ENCODE assay signal across 17 mouse cellular contexts in genomic region chr11:86596976-86597375, GRCm38 (mm10). TPM values are rescaled to one million over a fixed set of nuclear protein-coding genes. Genes with fewer than 3 reads are reported as not detected.
DNase-seq lines count a peak whose midpoint lies in the region; ATAC-seq and TF ChIP-seq lines count a peak whose summit lies in the region.
"Had no signal": no experiment of that assay in that cellular context is flagged by ENCODE, and none has a peak within 500 bp of the region (broad histone marks: within the 10 kb centered on the region; RNA-seq: fewer than 3 reads in every experiment).

No protein-coding gene starts in this region.

- no peak for TF ChIP-seq EP300 in liver, postnatal 0 days (IDR thresholded peaks at IDR 0.05; ENCODE audit: low read depth)

- H3K9ac ChIP-seq in liver, postnatal 0 days (replicated peaks), result no peak overlapping the region
- H3K9ac ChIP-seq in liver, embryonic 12.5 days, result no peak overlapping the region
- H3K9ac ChIP-seq: embryonic facial prominence, embryonic 13.5 days; forebrain, embryonic 13.5 days; forebrain, postnatal 0 days; heart, embryonic 13.5 days; hindbrain, embryonic 15.5 days had no signal

- TF ChIP-seq POLR2A in kidney, adult 2 months (IDR thresholded peaks at IDR 0.05; ENCODE audit: low read depth, low read length), result no peak
- TF ChIP-seq POLR2A in embryonic fibroblast, embryonic 13.5 days (IDR thresholded peaks at IDR 0.05; ENCODE audit: low read depth, low read length), result no peak
- no peak for TF ChIP-seq POLR2A in small intestine, adult 2 months (IDR thresholded peaks at IDR 0.05; ENCODE audit: low read depth, low read length)

- DNase-seq in kidney, adult 2 months, result no peak
- no peak for DNase-seq in kidney, adult 18-20 months
- no peak for DNase-seq in liver, postnatal 0 days
- DNase-seq in cerebellum, postnatal 36 days, result no peak
- DNase-seq: adrenal gland, postnatal 10 days; cerebellum, adult 11 months; cerebellum, adult 8-10 months; forebrain, postnatal 0 days; heart, postnatal 36 days had no signal

- 0 out of 2 replicates have a peak overlapping the region, but pooled peaks have one; percentile 30 for H3K27ac ChIP-seq in kidney, adult 2 months (ENCODE audit: insufficient read depth, low read depth, low read length)
- peak overlapping the region; percentile 81 for H3K27ac ChIP-seq in liver, postnatal 0 days (ENCODE audit: low read depth)
- no peak overlapping the region for H3K27ac ChIP-seq in liver, embryonic 12.5 days
- H3K27ac ChIP-seq in embryonic fibroblast, embryonic 13.5 days (ENCODE audit: insufficient read depth, low read length), result peak overlapping the region; percentile 70
- H3K27ac ChIP-seq in small intestine, adult 2 months (ENCODE audit: insufficient read depth, low read depth, low read length), result peak overlapping the region; percentile 58
- H3K27ac ChIP-seq: forebrain, embryonic 13.5 days; heart, embryonic 13.5 days; hindbrain, embryonic 15.5 days had no signal

- no peaks in the 10 kb centered on the region for H3K9me3 ChIP-seq in liver, postnatal 0 days (ENCODE audit: low read length)
- no peaks in the 10 kb centered on the region for H3K9me3 ChIP-seq in liver, embryonic 12.5 days (replicated peaks)
- H3K9me3 ChIP-seq: embryonic facial prominence, embryonic 13.5 days; forebrain, embryonic 13.5 days; G1E; heart, embryonic 13.5 days; hindbrain, embryonic 15.5 days had no signal

- no peak for TF ChIP-seq CTCF in kidney, adult 2 months (conservative IDR thresholded peaks at IDR 0.05; ENCODE audit: insufficient read depth, insufficient read length, low read depth, low read length)
- no peak for TF ChIP-seq CTCF in liver, postnatal 0 days (IDR thresholded peaks at IDR 0.05; ENCODE audit: low read depth)
- no peak for TF ChIP-seq CTCF in embryonic fibroblast, embryonic 13.5 days (IDR thresholded peaks at IDR 0.05; ENCODE audit: borderline replicate concordance, insufficient read depth, low read length)
- TF ChIP-seq CTCF in small intestine, adult 2 months (IDR thresholded peaks at IDR 0.05; ENCODE audit: extremely low read depth, insufficient read length, insufficient replicate concordance, low read depth, low read length), result no peak

- WGBS in kidney, adult 2 months, result 72% methylated on average over 3 of the region's 3 CpGs
- WGBS in liver, postnatal 0 days (ENCODE audit: insufficient replicate concordance), result 95% methylated on average over 3 of the region's 3 CpGs
- WGBS in liver, embryonic 12.5 days (ENCODE audit: insufficient replicate concordance), result 86% methylated on average over 3 of the region's 3 CpGs
- WGBS in small intestine, adult 2 months, result 82% methylated on average over 3 of the region's 3 CpGs

- H3K4me3 ChIP-seq in kidney, adult 2 months (ENCODE audit: insufficient read depth, low read depth, low read length), result no peak overlapping the region
- H3K4me3 ChIP-seq in liver, postnatal 0 days (ENCODE audit: low read depth, low read length), result no peak overlapping the region
- H3K4me3 ChIP-seq in liver, embryonic 12.5 days, result no peak overlapping the region
- no peak overlapping the region for H3K4me3 ChIP-seq in embryonic fibroblast, embryonic 13.5 days (ENCODE audit: insufficient read depth, low read length)
- H3K4me3 ChIP-seq in small intestine, adult 2 months (ENCODE audit: low read depth, low read length), result no peak overlapping the region
- H3K4me3 ChIP-seq: embryonic facial prominence, embryonic 13.5 days; forebrain, embryonic 13.5 days; heart, embryonic 13.5 days; hindbrain, embryonic 15.5 days had no signal

- H3K4me2 ChIP-seq in liver, postnatal 0 days (ENCODE audit: low read depth, low read length), result no peak overlapping the region
- no peak overlapping the region for H3K4me2 ChIP-seq in liver, embryonic 12.5 days
- H3K4me2 ChIP-seq: embryonic facial prominence, embryonic 13.5 days; forebrain, embryonic 13.5 days; heart, embryonic 13.5 days; hindbrain, embryonic 15.5 days had no signal

- no peak for ATAC-seq in liver, postnatal 0 days
- no peak for ATAC-seq in liver, embryonic 12.5 days
- ATAC-seq: forebrain, embryonic 13.5 days; forebrain, postnatal 0 days had no signal

- no peaks in the 10 kb centered on the region; the same call in 1 of the 2 replicates for H3K36me3 ChIP-seq in kidney, adult 2 months (ENCODE audit: control insufficient read depth, insufficient read depth, low read length)
- peaks cover 10% of the 10 kb centered on the region for H3K36me3 ChIP-seq in liver, postnatal 0 days (replicated peaks; ENCODE audit: insufficient read depth, low read length)
- peaks cover 40% of the 10 kb centered on the region for H3K36me3 ChIP-seq in liver, embryonic 12.5 days
- peaks cover 8% of the 10 kb centered on the region for H3K36me3 ChIP-seq in small intestine, adult 2 months (ENCODE audit: control insufficient read depth, insufficient read depth, low read length)
- H3K36me3 ChIP-seq: hindbrain, embryonic 15.5 days had no signal

- peaks cover 21% of the 10 kb centered on the region; the same call in 1 of the 2 replicates for H3K4me1 ChIP-seq in kidney, adult 2 months (ENCODE audit: control insufficient read depth, insufficient read depth, low read length)
- peaks cover 37% of the 10 kb centered on the region for H3K4me1 ChIP-seq in liver, postnatal 0 days (ENCODE audit: insufficient read depth)
- peaks cover 34% of the 10 kb centered on the region for H3K4me1 ChIP-seq in liver, embryonic 12.5 days
- peaks cover 23% of the 10 kb centered on the region for H3K4me1 ChIP-seq in embryonic fibroblast, embryonic 13.5 days (ENCODE audit: control insufficient read depth, insufficient read depth, low read length)
- H3K4me1 ChIP-seq in small intestine, adult 2 months (ENCODE audit: control insufficient read depth, insufficient read depth, insufficient read length, low read length), result peaks cover 6% of the 10 kb centered on the region; the same call in 1 of the 2 replicates

- H3K27me3 ChIP-seq in kidney, adult 2 months (replicated peaks; ENCODE audit: control insufficient read depth, insufficient read depth, low read length), result no peaks in the 10 kb centered on the region
- H3K27me3 ChIP-seq in liver, postnatal 0 days (ENCODE audit: insufficient read depth, low read length), result no peaks in the 10 kb centered on the region
- no peaks in the 10 kb centered on the region for H3K27me3 ChIP-seq in liver, embryonic 12.5 days (replicated peaks)
- no peaks in the 10 kb centered on the region for H3K27me3 ChIP-seq in small intestine, adult 2 months (ENCODE audit: control insufficient read depth, insufficient read depth, low read length)
- H3K27me3 ChIP-seq: embryonic facial prominence, embryonic 13.5 days; forebrain, embryonic 13.5 days; heart, embryonic 13.5 days; hindbrain, embryonic 15.5 days had no signal

RNA-seq across cellular contexts. Expression of gene Tubd1, which starts 52.2 kb away (rescaled TPM):
- 2.6 and 2.8 TPM in 2 replicates for polyA plus RNA-seq in kidney, adult 2 months (2012; rRNA removed)
- 4.3 and 4.4 TPM in 2 replicates for polyA plus RNA-seq in liver, postnatal 0 days (2015; fragmentation: Nextera tagmentation; extraction: Ambion mirVana)
- 13.7 and 14.8 TPM in 2 replicates for polyA plus RNA-seq in liver, embryonic 12.5 days (2016; fragmentation: Nextera tagmentation; extraction: Ambion mirVana)
- 6.4 and 8.2 TPM in 2 replicates for polyA plus RNA-seq in embryonic fibroblast, embryonic 13.5 days (2011; ENCODE audit: insufficient read length, low read depth, missing spikeins)
- 0.93 and 1.2 TPM in 2 replicates for polyA plus RNA-seq in small intestine, adult 2 months (2012; rRNA removed)

RNA-seq across cellular contexts. Expression of gene Rps6kb1, which starts 52.4 kb away (rescaled TPM):
- 6.0 and 7.3 TPM in 2 replicates for polyA plus RNA-seq in kidney, adult 2 months (2012; rRNA removed)
- polyA plus RNA-seq in liver, postnatal 0 days (2015; fragmentation: Nextera tagmentation; extraction: Ambion mirVana), result 20.6 and 23.6 TPM in 2 replicates
- polyA plus RNA-seq in liver, embryonic 12.5 days (2016; fragmentation: Nextera tagmentation; extraction: Ambion mirVana), result 35.9 and 40.6 TPM in 2 replicates
- 70.3 and 71.4 TPM in 2 replicates for polyA plus RNA-seq in embryonic fibroblast, embryonic 13.5 days (2011; ENCODE audit: insufficient read length, low read depth, missing spikeins)
- polyA plus RNA-seq in small intestine, adult 2 months (2012; rRNA removed), result 1.5 and 3.9 TPM in 2 replicates
